Mouse (Mus musculus): Measurements from ENCODE around the gene Cldn22.

The Cldn22 gene

GRCm38 (mm10) chr8:47832616-47833015, 8.3 kb downstream of the Cldn22 start:
- no peak for DNase-seq (ENCODE audit: low read depth, low spot score)

- DNase-seq (ENCODE audit: low read depth, low spot score) = no peak
Measured at GRCm38 (mm10) chr8:47833944-47834343, 9.7 kb downstream of the Cldn22 start.

- no peak for DNase-seq (ENCODE audit: low read depth, low spot score)
Measured at GRCm38 (mm10) chr8:47843063-47843462, 18.8 kb downstream of the Cldn22 start.

GRCm38 (mm10) chr8:47843651-47844050, 19.4 kb downstream of the Cldn22 start:
- no peak for DNase-seq (ENCODE audit: low read depth, low spot score)

- no peak for DNase-seq (ENCODE audit: low read depth, low spot score)
Measured at GRCm38 (mm10) chr8:47845956-47846355, 21.7 kb downstream of the Cldn22 start.

- no peak for DNase-seq (ENCODE audit: low read depth, low spot score)
Measured at GRCm38 (mm10) chr8:47847161-47847560, 22.9 kb downstream of the Cldn22 start.

GRCm38 (mm10) chr8:47847931-47848330, 23.6 kb downstream of the Cldn22 start:
- no peak for DNase-seq (ENCODE audit: low read depth, low spot score)

- no peak for DNase-seq (ENCODE audit: low read depth, low spot score)
Measured at GRCm38 (mm10) chr8:47849842-47850241, 25.6 kb downstream of the Cldn22 start.

GRCm38 (mm10) chr8:47851824-47852502, 27.7 kb downstream of the Cldn22 start:
- no peak for DNase-seq (ENCODE audit: low read depth, low spot score)

GRCm38 (mm10) chr8:47852737-47853136, 28.5 kb downstream of the Cldn22 start:
- no peak for DNase-seq (ENCODE audit: low read depth, low spot score)

GRCm38 (mm10) chr8:47853356-47853755, 29.1 kb downstream of the Cldn22 start:
- no peak for DNase-seq (ENCODE audit: low read depth, low spot score)

- DNase-seq (ENCODE audit: low read depth, low spot score) = no peak
Measured at GRCm38 (mm10) chr8:47859259-47859658, 35.0 kb downstream of the Cldn22 start.

GRCm38 (mm10) chr8:47866568-47866967, 42.3 kb downstream of the Cldn22 start:
- no peak for DNase-seq (ENCODE audit: low read depth, low spot score)

GRCm38 (mm10) chr8:47867067-47867466, 42.8 kb downstream of the Cldn22 start:
- DNase-seq (ENCODE audit: low read depth, low spot score) = no peak

- DNase-seq (ENCODE audit: low read depth, low spot score) = no peak
Measured at GRCm38 (mm10) chr8:47872361-47873107, 48.3 kb downstream of the Cldn22 start.

- no peak for DNase-seq (ENCODE audit: low read depth, low spot score)
Measured at GRCm38 (mm10) chr8:47874497-47875178, 50.4 kb downstream of the Cldn22 start.
